Mouse (Mus musculus) adrenal gland, adult 2 months (tissue): ENCODE data around the gene Glrp1. TPM values are rescaled to one million over a fixed set of nuclear protein-coding genes. Genes with fewer than 3 reads are reported as not detected.
A peak's percentile ranks its signal among the peaks of the same experiment; 100 is the strongest.

Source experiments
- DNase-seq: peaks from one replicate; pipeline ENCODE4 v3.0.0; 2021
- long read RNA-seq: library from polyadenylated mRNA; stranded (forward); transcript quantifications from one replicate; pipeline ENCODE4 v2.0.0, GENCODE M21; 2021
- polyA plus RNA-seq: library from polyadenylated mRNA; depleted of rRNA; stranded (reverse); fragments of >200 nt; gene quantifications from 2 replicates; pipeline ENCODE4 v1.2.3, GENCODE M21; 2012; rRNA removed
- total RNA-seq, 2 experiments: library from RNA; stranded (reverse); gene quantifications; 2 replicates each; pipeline ENCODE4 v1.2.3; 2021

Gene Glrp1
- total RNA-seq (not detected), polyA plus RNA-seq (not detected in 2 replicates)
- long read RNA-seq: 0 reads

GRCm38 (mm10) chr1:88509789-88510188, at the start of gene Glrp1:
TSS of gene Glrp1 (minus strand) at chr1:88510066.
- DNase-seq: no peak

GRCm38 (mm10) chr1:88559258-88559657, 49.4 kb upstream of the Glrp1 start:
- DNase-seq: peak; percentile 82

GRCm38 (mm10) chr1:88558793-88559192, 48.9 kb upstream of the Glrp1 start:
- DNase-seq: no peak

- DNase-seq: no peak
Measured at GRCm38 (mm10) chr1:88556401-88556800, 46.5 kb upstream of the Glrp1 start.

- no peak for DNase-seq
Measured at GRCm38 (mm10) chr1:88553500-88554187, 43.8 kb upstream of the Glrp1 start.

- no peak for DNase-seq
Measured at GRCm38 (mm10) chr1:88549263-88549662, 39.4 kb upstream of the Glrp1 start.

GRCm38 (mm10) chr1:88547172-88547571, 37.3 kb upstream of the Glrp1 start:
- no peak for DNase-seq

- no peak for DNase-seq
Measured at GRCm38 (mm10) chr1:88543608-88544007, 33.7 kb upstream of the Glrp1 start.

GRCm38 (mm10) chr1:88539823-88540222, 30.0 kb upstream of the Glrp1 start:
- DNase-seq: no peak

- no peak for DNase-seq
Measured at GRCm38 (mm10) chr1:88539256-88539655, 29.4 kb upstream of the Glrp1 start.

- DNase-seq: no peak
Measured at GRCm38 (mm10) chr1:88536308-88536707, 26.4 kb upstream of the Glrp1 start.

GRCm38 (mm10) chr1:88534091-88534490, 24.2 kb upstream of the Glrp1 start:
- DNase-seq: no peak

- DNase-seq: no peak
Measured at GRCm38 (mm10) chr1:88526161-88526560, 16.3 kb upstream of the Glrp1 start.

GRCm38 (mm10) chr1:88525622-88526021, 15.8 kb upstream of the Glrp1 start:
- no peak for DNase-seq

- no peak for DNase-seq
Measured at GRCm38 (mm10) chr1:88521170-88521747, 11.4 kb upstream of the Glrp1 start.

- DNase-seq: no peak
Measured at GRCm38 (mm10) chr1:88513613-88514012, 3.7 kb upstream of the Glrp1 start.

- DNase-seq: no peak
Measured at GRCm38 (mm10) chr1:88507886-88508285, 2.0 kb downstream of the Glrp1 start.

GRCm38 (mm10) chr1:88507214-88507613, 2.7 kb downstream of the Glrp1 start:
- no peak for DNase-seq

- no peak for DNase-seq
Measured at GRCm38 (mm10) chr1:88506412-88506811, 3.5 kb downstream of the Glrp1 start.

- DNase-seq: no peak
Measured at GRCm38 (mm10) chr1:88505697-88506096, 4.2 kb downstream of the Glrp1 start.

- DNase-seq: no peak
Measured at GRCm38 (mm10) chr1:88504531-88504945, 5.3 kb downstream of the Glrp1 start.

- no peak for DNase-seq
Measured at GRCm38 (mm10) chr1:88502822-88503221, 7.0 kb downstream of the Glrp1 start.

- DNase-seq: no peak
Measured at GRCm38 (mm10) chr1:88499230-88499737, 10.6 kb downstream of the Glrp1 start.

- DNase-seq: no peak
Measured at GRCm38 (mm10) chr1:88497407-88497806, 12.5 kb downstream of the Glrp1 start.
